Mouse (Mus musculus) embryonic facial prominence, embryonic 15.5 days (tissue): ENCODE data around the gene Snap29. TPM values are rescaled to one million over a fixed set of nuclear protein-coding genes. Genes with fewer than 3 reads are reported as not detected.

ENCODE experiments used
- ATAC-seq: fragments of 200-750 bp; cut with Nextera tagmentation; 2 replicates; pipeline ENCODE4 v1.8.0; 2017; ENCODE audit warnings: low read depth, moderate TSS enrichment; ENCODE audit not compliant: insufficient number of reproducible peaks, low FRiP score, low TSS enrichment
- H3K27ac ChIP-seq: fragments of 300-500 bp; sonication (generic); replicated peaks from 2 replicates; pipeline ENCODE4 v1.5.1; 2015; ENCODE audit warnings: mild to moderate bottlenecking, inconsistent platforms
- H3K27me3 ChIP-seq: fragments of 300-500 bp; sonication (generic); 2 replicates; pipeline ENCODE4 v1.6.1; 2015; ENCODE audit warnings: inconsistent platforms
- H3K36me3 ChIP-seq: fragments of 300-500 bp; sonication (generic); 2 replicates; pipeline ENCODE4 v1.6.1; 2015; ENCODE audit warnings: mild to moderate bottlenecking, inconsistent platforms
- H3K4me1 ChIP-seq: fragments of 300-500 bp; sonication (generic); 2 replicates; pipeline ENCODE4 v1.6.1; 2015; ENCODE audit warnings: inconsistent platforms
- H3K4me2 ChIP-seq: fragments of 300-500 bp; sonication (generic); replicated peaks from 2 replicates; pipeline ENCODE4 v1.6.1; 2015; ENCODE audit warnings: mild to moderate bottlenecking, inconsistent platforms
- H3K4me3 ChIP-seq: fragments of 300-500 bp; sonication (generic); replicated peaks from 2 replicates; pipeline ENCODE4 v1.5.1; 2015; ENCODE audit warnings: mild to moderate bottlenecking, inconsistent platforms
- H3K9ac ChIP-seq: fragments of 300-500 bp; sonication (generic); 2 replicates; pipeline ENCODE4 v1.6.1; 2015; ENCODE audit warnings: inconsistent platforms
- H3K9me3 ChIP-seq: fragments of 300-500 bp; sonication (generic); replicated peaks from 2 replicates; pipeline ENCODE4 v1.6.1; 2016; ENCODE audit warnings: inconsistent platforms
- WGBS: fragments of 180-500 bp; shearing (Covaris S2); methylation state at CpG from one replicate; pipeline ENCODE4 v1.1.7; 2015; 5-methylcytosine and 5-hydroxymethylcytosine counted together
- polyA plus RNA-seq: library from polyadenylated mRNA; unstranded; fragments of >200 nt; fragmentation: Nextera tagmentation; extraction: Ambion mirVana; gene quantifications from 2 replicates; pipeline ENCODE4 v1.2.1, GENCODE M21; 2015

Gene Snap29
- polyA plus RNA-seq, 1 experiment from 2014 or later, result 17.0 TPM

DNA sequence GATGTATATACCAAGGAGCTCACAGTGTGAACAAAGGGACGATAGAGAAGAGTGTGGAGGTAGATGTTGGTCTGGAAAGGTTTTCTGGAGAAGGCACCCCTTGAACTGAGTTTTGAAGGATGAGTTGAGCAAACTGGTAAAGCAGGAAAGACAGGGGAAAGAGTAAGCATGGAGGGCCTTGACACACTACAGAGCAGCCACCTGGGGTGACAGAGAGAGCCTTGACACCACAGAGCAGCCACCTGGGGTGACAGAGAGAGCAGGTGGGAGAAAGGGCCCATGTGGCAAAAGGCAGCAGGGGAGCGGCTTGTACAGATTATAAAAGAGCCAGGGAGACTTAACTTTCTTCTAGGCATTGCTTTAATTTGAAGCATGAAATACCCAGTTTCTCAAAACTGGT is 69.0 kb downstream of the Snap29 start:
- H3K9ac ChIP-seq, result no peak overlapping the region
- 77% methylated on average over 2 of the region's 2 CpGs for WGBS
- no peaks in the 10 kb centered on the region for H3K27me3 ChIP-seq
- H3K36me3 ChIP-seq, result peaks cover 22% of the 10 kb centered on the region
- H3K4me2 ChIP-seq, result no peak overlapping the region
- H3K9me3 ChIP-seq, result no peaks in the 10 kb centered on the region
- H3K27ac ChIP-seq, result no peak overlapping the region; the same call in 1 of the 2 replicates
- ATAC-seq, result no peak
- H3K4me1 ChIP-seq, result 0 out of 2 replicates have a peak, but pooled peaks cover 2% of the 10 kb centered on the region
- H3K4me3 ChIP-seq, result no peak overlapping the region

GRCm38 (mm10) chr16:17475326-17475725 is 69.5 kb downstream of the Snap29 start:
- no peak for ATAC-seq
- no peak overlapping the region for H3K9ac ChIP-seq
- no peak overlapping the region for H3K27ac ChIP-seq
- H3K4me1 ChIP-seq, result 0 out of 2 replicates have a peak, but pooled peaks cover 2% of the 10 kb centered on the region
- H3K36me3 ChIP-seq, result peaks cover 19% of the 10 kb centered on the region; the same call in 1 of the 2 replicates
- H3K27me3 ChIP-seq, result no peaks in the 10 kb centered on the region
- no peaks in the 10 kb centered on the region for H3K9me3 ChIP-seq
- no peak overlapping the region for H3K4me2 ChIP-seq
- 90% methylated on average over 4 of the region's 4 CpGs for WGBS
- no peak overlapping the region for H3K4me3 ChIP-seq

DNA sequence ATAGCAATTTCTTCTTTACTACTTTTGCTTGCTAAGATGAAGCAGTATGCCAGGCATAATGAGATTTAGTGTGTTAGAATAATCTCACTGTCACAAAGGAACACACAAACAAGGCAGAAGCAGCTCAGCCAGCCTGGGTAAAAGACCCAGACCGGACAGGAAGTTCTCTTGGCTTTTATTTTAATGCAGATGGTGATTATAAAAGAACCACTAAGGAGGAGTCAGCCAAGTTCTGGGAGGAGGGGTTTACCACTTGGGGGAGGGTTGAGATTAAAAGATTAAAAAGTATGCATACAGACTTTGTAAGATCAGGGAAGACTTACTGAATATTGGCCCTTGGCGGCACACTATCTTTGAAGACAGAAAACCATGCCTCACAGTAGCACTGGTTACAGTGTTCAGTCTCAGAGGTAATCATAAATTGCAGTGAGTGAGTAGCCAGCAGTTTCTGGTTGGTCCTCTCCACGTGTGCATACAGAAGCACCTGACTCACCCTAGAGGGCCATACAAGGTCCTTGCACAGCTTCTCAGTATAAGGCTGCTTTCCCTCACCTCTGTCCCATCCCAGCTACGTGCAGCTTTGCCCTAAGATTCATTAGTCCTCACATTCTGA is 72.7 kb downstream of the Snap29 start:
- H3K4me3 ChIP-seq, result no peak overlapping the region
- ATAC-seq, result no peak
- no peaks in the 10 kb centered on the region for H3K9me3 ChIP-seq
- peaks cover 27% of the 10 kb centered on the region for H3K36me3 ChIP-seq
- no peak overlapping the region for H3K27ac ChIP-seq
- no peaks in the 10 kb centered on the region for H3K4me1 ChIP-seq
- H3K9ac ChIP-seq, result no peak overlapping the region
- WGBS, result 79% methylated on average over 4 of the region's 4 CpGs
- H3K27me3 ChIP-seq, result no peaks in the 10 kb centered on the region
- no peak overlapping the region for H3K4me2 ChIP-seq

Other genes with a start within 250 kb of the Snap29 start
- gene Ube2l3, start 203.3 kb upstream of the Snap29 start, polyA plus RNA-seq, result 304 and 312 TPM in 2 replicates
- 0.46 and 0.57 TPM in 2 replicates for gene Rimbp3, start 197.4 kb upstream of the Snap29 start, polyA plus RNA-seq
- 4.8 and 5.6 TPM in 2 replicates for gene Hic2, start 172.4 kb upstream of the Snap29 start, polyA plus RNA-seq
- 14.5 and 15.2 TPM in 2 replicates for gene Tmem191c, start 129.9 kb upstream of the Snap29 start, polyA plus RNA-seq
- 0.31 and 0.59 TPM in 2 replicates for gene Serpind1, start 74.6 kb upstream of the Snap29 start, polyA plus RNA-seq
- 29.4 and 29.5 TPM in 2 replicates for gene Pi4ka, start 328 bp downstream of the Snap29 start, polyA plus RNA-seq
- gene Crkl, start 46.0 kb downstream of the Snap29 start, polyA plus RNA-seq, result 73.1 and 74.1 TPM in 2 replicates
- 2.1 and 4.3 TPM in 2 replicates for gene Aifm3, start 83.6 kb downstream of the Snap29 start, polyA plus RNA-seq
- 89.9 and 91.4 TPM in 2 replicates for gene Lztr1, start 102.7 kb downstream of the Snap29 start, polyA plus RNA-seq
- gene Thap7, start 125.2 kb downstream of the Snap29 start, polyA plus RNA-seq, result 65.4 and 69.5 TPM in 2 replicates
- 3.1 and 7.8 TPM in 2 replicates for gene Lrrc74b, start 155.3 kb downstream of the Snap29 start, polyA plus RNA-seq
- gene P2rx6, start 155.9 kb downstream of the Snap29 start, polyA plus RNA-seq, result 0.70 and 0.99 TPM in 2 replicates
- gene Slc7a4, start 177.2 kb downstream of the Snap29 start, polyA plus RNA-seq, result 8.6 and 9.4 TPM in 2 replicates
- gene Smpd4, start 213.4 kb downstream of the Snap29 start, polyA plus RNA-seq, result 28.1 and 32.5 TPM in 2 replicates
- 15.4 and 15.9 TPM in 2 replicates for gene Ccdc74a, start 240.5 kb downstream of the Snap29 start, polyA plus RNA-seq